Mouse (Mus musculus): ENCODE measurements around the gene Snapc3.

Snapc3 gene

DNA sequence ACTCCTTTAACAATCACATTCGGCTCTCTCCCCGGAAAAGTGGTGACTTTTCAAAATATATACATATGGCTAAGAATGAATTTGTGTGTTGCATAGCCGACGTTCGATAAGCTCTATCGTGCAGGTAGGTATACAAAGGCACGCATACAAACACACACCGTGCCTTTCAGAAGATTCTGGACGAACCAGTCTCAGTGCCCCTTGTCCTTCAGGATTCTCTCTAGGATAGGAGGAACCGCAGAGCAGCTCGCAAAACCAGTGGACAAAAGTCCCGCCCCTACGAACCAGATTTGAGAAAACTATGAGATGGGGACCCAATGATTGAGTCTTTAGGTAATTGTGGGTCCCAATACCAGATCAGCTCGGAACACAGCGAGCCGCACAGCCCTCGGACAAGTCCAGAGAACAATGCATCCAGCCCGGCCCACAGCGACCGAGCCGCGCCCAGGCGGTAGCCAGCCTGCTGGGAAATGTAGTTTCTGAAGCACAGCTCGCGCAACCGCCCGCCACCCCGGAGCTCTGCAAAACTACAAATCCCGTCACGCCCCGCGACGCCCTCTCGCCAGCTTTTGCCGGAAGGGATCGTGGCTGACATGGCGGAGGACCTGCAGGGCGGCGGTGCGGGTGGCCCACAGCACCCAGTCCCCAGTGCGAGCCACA is at the start of gene Snapc3:
Gene Snapc3, plus strand, starts transcription at position 565 of the 660 bp plus-strand sequence.
- peak; percentile 98 for DNase-seq

DNA sequence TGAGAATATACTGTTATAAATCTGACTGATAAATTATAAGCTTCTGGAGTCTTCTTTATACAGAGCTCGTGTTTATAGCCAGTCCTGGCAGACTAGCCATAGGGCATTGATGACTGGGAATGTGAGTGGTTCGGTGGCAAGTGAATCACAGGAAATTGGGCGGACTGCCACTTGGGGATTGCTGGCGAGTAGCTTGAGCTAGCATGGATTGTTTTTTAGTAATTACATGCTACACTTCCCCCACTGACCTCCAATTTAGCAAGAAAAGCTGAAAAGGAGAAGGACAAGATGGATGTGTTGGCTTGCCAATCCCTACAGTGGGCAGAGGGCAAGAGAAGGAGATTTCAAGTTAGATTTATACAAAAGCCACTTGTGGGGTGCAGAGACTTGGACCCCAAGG is 44.1 kb upstream of the Snapc3 start:
- no peak for DNase-seq

DNA sequence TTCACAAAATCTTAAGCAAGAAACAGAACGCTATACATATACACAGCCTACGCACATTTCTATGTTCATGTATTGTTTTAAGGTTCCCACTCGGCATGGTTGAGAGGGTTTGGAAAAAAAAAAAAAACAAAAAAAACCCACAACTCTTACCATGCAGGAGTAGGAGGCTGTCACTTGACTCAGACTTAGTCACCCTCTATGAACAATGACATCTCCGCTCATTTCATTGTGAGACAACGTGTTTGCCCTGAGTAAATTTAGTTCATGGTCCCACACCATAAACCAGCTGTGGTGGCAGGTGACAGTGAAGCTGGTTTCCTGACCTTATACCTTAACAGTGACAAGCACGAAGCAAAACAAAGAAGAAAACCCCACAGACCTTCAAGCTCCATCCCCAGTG is 41.9 kb upstream of the Snapc3 start:
- DNase-seq = peak; percentile 17

DNA sequence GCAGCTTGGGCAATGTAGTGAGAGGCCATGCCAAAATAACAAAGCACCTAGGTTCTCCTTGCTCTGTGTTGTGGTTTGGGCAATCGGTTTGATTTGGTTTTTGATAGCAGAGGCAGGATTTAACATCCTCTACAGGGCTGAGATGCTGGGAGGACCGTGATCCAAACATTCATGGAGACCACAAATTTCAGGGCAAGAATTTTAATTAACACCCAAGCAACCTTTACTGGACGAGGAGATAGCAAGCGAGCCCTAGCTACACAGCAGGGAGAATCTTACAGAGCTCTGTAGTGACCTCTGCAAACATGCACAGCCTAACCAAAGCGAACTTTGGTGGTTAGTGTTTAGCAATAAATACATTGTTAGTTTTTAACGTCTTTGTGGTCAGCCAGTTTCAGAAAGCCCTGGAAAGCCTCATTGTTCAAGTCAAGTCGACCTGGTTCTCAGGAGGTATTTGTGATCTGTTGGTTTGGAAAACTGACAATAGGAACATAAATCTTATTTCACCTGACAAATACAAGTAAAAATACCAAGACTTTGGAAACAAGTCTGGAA is 41.0 kb upstream of the Snapc3 start:
- no peak for DNase-seq

- DNase-seq = no peak
Observed at GRCm38 (mm10) chr4:83379036-83379435, 38.5 kb upstream of the Snapc3 start.

DNA sequence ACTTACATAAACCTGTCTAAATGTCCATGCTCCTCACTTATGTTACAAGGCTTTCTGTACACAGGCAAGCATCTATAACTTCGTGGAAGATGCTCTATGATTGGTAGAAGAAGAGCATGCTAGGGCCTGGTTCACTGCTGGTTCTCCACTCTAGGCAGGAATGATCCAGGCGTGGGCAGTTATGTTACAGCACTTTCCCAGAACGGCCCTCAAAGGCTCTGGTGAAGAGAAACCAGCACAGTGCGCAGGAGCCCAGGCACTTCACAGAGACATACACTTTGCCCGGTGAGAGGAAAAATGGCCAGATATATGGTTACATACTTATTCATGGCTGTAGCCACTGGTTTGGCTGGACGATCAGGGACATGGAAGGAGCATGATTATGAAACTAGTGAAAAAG is 37.8 kb upstream of the Snapc3 start:
- DNase-seq = no peak

GRCm38 (mm10) chr4:83380266-83380665 is 37.3 kb upstream of the Snapc3 start:
- no peak for DNase-seq

DNA sequence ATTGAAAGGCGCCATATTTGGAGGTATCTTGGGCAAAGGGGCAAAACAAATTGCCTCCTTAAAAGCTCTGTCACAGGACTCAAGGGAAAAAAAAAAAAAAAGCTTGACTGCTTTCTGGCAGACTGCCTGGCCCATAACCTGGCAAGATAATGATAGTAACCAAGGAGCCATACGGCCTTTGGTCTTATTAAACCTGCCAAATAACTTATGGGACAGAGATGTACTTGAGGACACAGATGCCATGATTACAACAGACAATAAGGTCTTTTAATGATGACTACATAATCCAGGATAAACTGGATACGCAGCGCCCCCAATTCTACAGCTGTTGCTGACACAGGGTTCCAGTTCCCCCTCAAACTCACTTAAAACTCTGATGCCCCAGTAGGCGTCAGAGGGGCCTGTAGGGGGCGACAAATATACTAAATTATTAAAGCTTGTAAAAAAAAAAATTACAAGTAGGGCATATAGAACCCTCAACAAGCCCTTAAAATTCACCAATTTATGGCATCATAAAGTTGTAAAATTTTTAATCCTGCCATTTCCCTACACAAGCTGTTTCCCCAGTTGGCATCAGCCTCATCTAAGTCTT is 33.5 kb upstream of the Snapc3 start:
- DNase-seq = no peak

DNA sequence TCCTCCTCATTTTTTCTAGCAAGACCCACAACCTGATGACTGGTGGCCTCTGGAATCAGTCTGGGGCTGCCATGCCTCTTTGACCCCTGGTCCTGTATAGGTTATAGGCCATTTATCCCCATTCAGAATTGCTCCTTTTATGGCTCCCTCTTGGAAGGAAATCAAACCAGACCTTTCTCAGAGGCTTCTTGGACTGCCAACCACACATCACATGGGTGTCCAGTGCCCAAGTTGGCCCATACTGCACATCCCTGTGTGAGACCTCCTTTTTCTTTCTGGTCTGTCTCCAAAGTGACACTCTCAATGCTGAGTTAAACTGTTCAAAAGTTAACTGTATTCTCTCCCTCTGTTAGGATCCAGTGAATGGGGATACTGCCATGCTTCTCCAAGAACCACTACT is 32.4 kb upstream of the Snapc3 start:
- no peak for DNase-seq

DNA sequence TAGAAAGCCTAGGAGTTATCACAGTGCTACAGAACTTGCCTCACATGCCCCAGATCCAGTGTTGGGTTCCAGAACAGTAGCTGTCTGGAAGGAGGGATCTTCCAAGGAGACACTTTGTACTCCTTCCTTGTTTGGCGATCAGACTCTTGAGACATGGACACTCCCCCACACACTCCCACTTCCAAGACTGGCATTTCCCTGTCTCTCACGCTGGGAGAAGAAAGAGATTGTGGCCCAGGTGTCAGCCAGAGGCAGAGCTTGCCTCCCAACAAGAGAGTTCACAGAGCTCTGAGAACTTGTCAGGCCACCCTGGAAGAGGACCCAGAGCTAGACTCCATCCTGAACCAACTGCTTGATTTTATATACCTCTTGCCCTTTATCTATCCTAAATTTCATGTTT is 27.0 kb upstream of the Snapc3 start:
- no peak for DNase-seq

GRCm38 (mm10) chr4:83391956-83392355 is 25.6 kb upstream of the Snapc3 start:
- DNase-seq = no peak

GRCm38 (mm10) chr4:83393733-83394132 is 23.8 kb upstream of the Snapc3 start:
- DNase-seq = no peak

- no peak for DNase-seq
Observed at GRCm38 (mm10) chr4:83396346-83396745, 21.2 kb upstream of the Snapc3 start.

GRCm38 (mm10) chr4:83396996-83397770 is 20.3 kb upstream of the Snapc3 start:
- no peak for DNase-seq

DNA sequence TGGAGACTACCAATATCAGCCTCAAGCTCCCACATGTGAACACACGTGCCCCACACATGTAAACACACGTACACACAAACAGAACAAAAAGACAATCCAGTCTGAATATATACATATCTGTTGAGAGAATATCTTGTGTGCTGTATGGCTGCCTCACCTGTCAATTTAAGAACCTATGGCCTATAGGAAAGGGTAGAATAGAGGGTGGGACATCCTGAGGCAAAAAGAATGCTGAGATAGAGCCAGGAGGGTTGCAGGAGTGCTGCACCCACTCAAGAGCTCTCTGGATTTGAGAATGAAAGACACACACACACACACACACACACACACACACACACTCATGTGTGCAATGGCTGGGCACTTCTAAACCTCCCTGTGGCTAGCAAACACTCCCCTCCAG is 19.0 kb upstream of the Snapc3 start:
- no peak for DNase-seq

DNA sequence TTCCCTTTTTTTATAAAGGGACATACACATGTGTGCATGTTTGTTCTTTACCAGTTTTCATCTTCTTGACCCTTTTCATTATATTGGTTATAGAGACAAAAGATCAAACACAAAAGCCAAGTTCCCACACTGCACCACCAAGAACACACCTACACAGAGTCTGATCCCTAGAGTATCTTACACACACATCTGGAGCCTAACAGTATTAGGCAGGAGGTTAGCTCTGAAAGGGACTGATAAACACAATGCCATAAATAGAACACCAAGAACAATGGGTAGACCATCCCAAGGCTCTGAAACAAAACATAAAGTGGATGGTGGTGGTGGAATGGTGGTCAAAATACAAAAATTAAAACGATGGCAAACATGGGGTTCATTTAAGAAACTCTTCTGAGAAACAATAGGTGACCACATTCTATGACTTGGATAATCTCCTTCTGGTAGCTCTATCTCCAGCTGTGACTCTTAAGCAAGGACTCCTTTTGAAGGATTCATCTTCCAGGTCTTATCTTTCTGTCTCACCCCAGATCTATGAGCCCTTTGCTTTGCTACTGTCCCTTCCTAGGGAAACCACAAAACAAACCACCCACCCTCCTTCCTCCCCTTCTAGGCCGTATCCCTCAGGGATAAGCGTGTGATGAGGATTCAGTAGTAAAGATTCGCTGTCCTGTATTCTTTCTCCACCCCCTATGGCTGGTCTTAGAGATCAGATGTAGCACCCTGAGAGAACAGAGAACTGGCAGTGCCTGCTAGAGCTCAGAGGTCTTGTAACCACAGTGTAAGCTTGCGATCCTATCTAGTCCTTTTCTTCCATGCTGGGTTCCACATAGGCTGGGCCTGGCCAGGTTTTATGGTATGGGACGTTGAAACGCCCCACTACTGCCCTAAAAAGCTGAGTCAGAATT is 16.6 kb upstream of the Snapc3 start:
- DNase-seq = no peak

DNA sequence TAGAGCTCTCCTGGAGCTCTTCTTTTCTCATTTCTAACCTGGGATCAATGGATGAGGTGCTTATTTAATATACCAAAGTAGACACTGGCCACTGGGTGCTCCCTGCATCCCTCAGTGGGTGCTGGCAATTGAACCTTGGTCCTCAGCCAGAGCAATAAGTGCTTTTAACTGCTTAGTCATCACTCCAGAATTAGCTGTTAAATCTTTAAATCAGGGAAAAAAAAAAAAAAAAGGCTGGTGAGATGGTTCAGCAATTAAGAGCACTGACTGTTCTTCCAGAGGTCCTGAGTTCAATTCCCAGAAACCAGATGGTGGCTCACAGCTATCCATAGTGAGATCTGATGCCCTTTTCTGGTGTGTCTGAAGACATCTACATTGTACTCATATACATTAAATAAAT is 15.8 kb upstream of the Snapc3 start:
- no peak for DNase-seq

DNA sequence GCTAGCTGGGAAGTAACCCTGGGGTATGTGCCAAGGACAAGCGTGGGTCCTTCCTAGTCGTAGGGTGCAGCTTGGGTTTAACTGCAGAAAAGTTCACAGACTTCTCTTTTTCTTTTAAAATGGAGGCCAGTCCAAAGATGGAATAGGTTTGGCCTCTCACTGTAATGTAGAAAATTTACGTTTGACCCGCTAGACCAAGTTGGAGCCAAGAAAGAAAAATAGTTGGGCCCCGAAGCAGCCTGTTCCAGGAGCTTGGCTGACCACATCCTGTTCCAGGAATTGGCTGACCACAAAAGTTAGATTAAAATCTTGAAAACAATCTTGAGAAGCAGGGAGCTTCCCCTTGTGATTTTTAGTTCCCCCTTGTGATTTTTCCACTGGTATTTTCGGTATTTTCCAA is 9.8 kb upstream of the Snapc3 start:
- DNase-seq = no peak

DNA sequence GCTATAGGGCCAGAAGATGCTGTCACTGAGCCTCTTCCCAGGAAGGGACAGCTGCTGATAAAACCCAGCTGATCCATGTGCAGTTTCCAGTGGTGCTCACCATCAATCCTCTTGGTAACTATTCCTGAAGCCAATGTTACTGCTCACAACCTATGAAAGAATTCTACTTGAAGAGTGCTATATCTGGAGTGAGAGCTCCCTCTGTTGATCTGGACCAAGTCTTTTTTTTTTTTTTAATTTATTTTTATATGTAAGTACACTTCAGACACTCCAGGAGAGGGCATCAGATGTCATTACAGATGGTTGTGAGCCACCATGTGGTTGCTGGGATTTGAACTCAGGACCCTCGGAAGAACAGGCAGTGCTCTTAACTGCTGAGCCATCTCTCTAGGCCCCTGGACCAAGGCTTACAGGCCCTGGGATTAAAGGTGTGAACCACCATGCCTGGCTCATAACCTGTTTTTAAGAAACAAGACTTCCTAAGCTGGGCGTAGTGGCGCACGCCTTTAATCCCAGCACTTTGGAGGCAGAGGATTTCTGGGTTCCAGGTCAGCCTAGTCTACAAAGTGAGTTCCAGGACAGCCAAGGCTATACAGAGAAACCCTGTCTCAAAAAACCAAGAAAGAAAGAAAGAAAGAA is 7.5 kb upstream of the Snapc3 start:
- no peak for DNase-seq

DNA sequence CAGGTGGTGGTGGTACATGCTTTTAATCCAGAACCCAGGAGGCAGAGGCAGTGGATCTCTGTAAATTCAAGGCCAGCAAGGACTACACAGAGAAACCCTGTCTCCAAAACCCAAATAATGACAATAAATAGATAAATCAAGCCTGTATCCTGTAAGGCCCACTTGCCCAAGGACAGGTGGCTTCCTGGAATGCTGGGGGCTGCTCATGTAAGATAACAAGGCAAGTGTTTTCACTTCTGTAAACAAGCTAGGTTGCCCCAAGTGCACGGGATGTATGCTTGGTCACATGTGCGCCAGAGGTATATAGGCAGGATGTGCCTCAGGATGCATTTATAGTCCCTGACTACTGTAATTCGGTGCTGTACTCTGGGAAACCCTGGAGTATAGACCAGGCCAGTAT is 5.5 kb upstream of the Snapc3 start:
- no peak for DNase-seq

GRCm38 (mm10) chr4:83414241-83414824 is 3.2 kb upstream of the Snapc3 start:
- DNase-seq = no peak

DNA sequence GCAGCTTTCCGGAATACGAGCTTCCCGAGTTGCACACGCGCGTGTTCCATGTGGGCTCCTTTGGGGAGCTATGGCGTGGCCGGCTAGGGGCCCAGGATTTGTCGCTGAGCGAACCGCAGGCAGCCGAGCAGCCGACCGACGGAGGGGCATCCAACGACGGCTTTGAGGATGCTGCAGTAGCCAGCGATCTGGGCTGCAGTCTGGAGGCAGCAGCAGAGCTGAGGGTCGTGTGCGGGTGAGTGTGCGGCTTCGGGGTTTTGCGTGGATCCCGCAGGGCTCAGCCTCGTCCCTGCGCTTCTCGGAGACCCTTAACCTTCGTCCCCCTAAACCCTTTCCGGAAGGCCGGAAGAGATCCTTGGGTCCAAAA is 279 bp downstream of the Snapc3 start:
- no peak for DNase-seq

All from right cerebral cortex, adult 18-20 months (tissue).